Mouse (Mus musculus) embryonic stem cell, embryonic (primary cell): ENCODE measurements around the gene Iqgap3.

ENCODE experiments used
- CTCF ChIA-PET, 4 experiments: fragments of 300-600 bp in 2 of 4; fragments of 350-600 bp in 2 of 4; sonication (Branson Sonifier 250); formaldehyde crosslinking; loops; one replicate each; lab custom pipeline; 2022; ENCODE audit warnings: inconsistent platforms in 2 of 4; lab: Charles Lee
- POLR2A ChIA-PET, 4 experiments: fragments of 300-600 bp in 2 of 4; fragments of 350-600 bp in 2 of 4; sonication (Branson Sonifier 250); formaldehyde crosslinking; loops; one replicate each; lab custom pipeline; 2022; ENCODE audit warnings: antibody characterized with exemption in 4 of 4, inconsistent platforms in 1 of 4; lab: Charles Lee

Iqgap3 gene

GRCm38 (mm10) chr3:88082224-88082618, 450 bp downstream of the Iqgap3 start:
- ChIA-PET CTCF (interaction anchor here (0.6 to 2.0 kb wide), 22 partner anchors 10 to 164 kb away, joined by 3 to 14 read pairs (median 5); partner anchors contain the start of gene Nes (in 3 of the 4)), POLR2A (interaction anchor here in 3 of 4 experiments (0.8 to 3.4 kb wide), 44 partner anchors 9 to 254 kb away, joined by 3 to 15 read pairs (median 4); partner anchors contain the start of genes Prcc (in 2 of the 3), Smg5 (in 2 of the 3), Tmem79 (in 2 of the 3) and Bcan (in 1 of the 3))

- CTCF ChIA-PET: interaction anchor here in 3 of 4 experiments (0.7 to 2.0 kb wide), 11 partner anchors 10 to 164 kb away, joined by 3 to 14 read pairs (median 6); partner anchors contain the start of gene Nes (in 3 of the 3)
- POLR2A ChIA-PET: interaction anchor here in 3 of 4 experiments (0.8 to 3.4 kb wide), 24 partner anchors 10 to 197 kb away, joined by 3 to 15 read pairs (median 4); partner anchors contain the start of genes Hdgf (in 1 of the 3), Nes (in 1 of the 3) and Prcc (in 1 of the 3)
These were observed 892 bp downstream of the Iqgap3 start for GRCm38 (mm10) chr3:88082663-88083062.

DNA sequence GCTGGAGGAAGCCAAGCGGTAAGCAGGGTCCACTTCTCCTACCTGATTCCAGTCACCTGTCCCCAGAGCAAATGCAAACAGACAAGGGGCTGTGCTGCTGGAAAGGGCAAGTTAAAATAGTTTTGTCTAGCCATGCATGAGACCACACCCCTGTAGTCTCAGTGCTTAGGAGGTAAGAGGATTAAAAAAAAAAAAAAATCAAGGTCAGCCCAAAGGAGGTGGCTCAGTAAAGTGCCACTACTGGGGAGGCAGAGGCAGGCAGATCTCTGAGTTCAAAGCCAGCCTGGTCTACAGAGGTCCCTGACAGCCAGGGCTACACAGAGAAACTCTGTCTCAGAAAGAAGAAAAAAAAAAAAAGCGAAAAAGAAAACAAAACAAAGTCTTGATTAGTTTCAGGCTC, 2.2 kb downstream of the Iqgap3 start:
- CTCF ChIA-PET: interaction anchor here in 2 of 4 experiments (0.7 to 0.9 kb wide), 3 partner anchors 22 to 742 kb away, joined by 3 read pairs; no protein-coding TSS in a partner anchor
- POLR2A ChIA-PET: interaction anchor here in 3 of 4 experiments (0.6 to 1.0 kb wide), 4 partner anchors 24 to 469 kb away, joined by 3 to 6 read pairs (median 4); partner anchors contain the start of gene Ubqln4 (in 1 of the 3)

DNA sequence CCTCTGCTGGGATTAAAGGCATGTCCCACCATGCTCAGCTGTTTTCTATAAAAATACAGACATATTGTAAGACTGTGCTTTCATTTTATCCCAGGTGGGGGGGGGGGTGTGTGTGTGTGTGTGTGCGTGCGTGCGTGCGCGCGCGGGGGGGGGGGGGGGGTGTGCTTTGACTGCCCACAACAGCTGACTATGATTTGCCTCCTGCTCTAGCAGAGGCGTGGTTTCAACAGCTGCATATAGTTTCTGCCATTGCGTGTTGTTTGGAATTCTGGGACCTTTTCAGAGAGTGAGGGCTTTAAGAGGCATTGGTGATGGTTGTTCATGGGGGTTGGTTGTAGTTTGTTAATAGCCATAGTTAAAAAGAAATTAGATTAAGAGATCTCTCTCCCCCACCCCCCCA, 3.7 kb downstream of the Iqgap3 start:
- CTCF ChIA-PET: interaction anchor here in 3 of 4 experiments (0.6 to 1.3 kb wide), 6 partner anchors 17 to 351 kb away, joined by 3 to 4 read pairs (median 3); no protein-coding TSS in a partner anchor
- POLR2A ChIA-PET: interaction anchor here in 2 of 4 experiments (0.6 to 1.7 kb wide), 3 partner anchors 89 to 346 kb away, joined by 3 to 5 read pairs (median 4); no protein-coding TSS in a partner anchor

- CTCF ChIA-PET: interaction anchor here (0.6 to 1.5 kb wide), 7 partner anchors 17 to 155 kb away, joined by 3 to 8 read pairs (median 3); no protein-coding TSS in a partner anchor
- POLR2A ChIA-PET: interaction anchor here in 2 of 4 experiments (0.7 to 1.4 kb wide), 6 partner anchors 20 to 577 kb away, joined by 3 to 4 read pairs (median 4); no protein-coding TSS in a partner anchor
These were observed 5.9 kb downstream of the Iqgap3 start for GRCm38 (mm10) chr3:88087688-88088087.

DNA sequence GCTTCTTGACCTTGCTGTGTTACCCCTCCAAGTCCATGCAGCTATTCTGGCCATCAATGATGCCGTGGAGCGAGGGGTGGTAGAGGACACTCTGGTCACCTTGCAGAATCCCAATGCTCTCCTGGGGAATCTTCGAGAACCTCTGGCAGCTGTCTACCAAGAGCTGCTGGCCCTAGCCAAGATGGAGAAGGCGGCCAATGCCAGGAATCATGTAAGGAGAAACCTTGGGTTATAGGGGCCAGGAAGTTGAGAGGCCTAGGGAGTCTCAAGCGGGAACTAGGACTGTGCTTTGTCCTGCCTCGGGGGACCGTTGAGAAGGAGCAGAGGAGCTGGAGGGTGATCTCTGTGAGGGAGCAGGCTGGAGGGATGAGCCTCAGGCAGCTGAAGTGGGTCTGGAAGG, 8.3 kb downstream of the Iqgap3 start:
- CTCF ChIA-PET: interaction anchor here in 1 of 4 experiments (0.6 to 1.0 kb wide), 3 partner anchors 59 to 401 kb away, joined by 3 to 6 read pairs (median 4); no protein-coding TSS in a partner anchor

GRCm38 (mm10) chr3:88090616-88091015, 8.8 kb downstream of the Iqgap3 start:
- ChIA-PET POLR2A (interaction anchor here in 3 of 4 experiments (0.5 to 2.4 kb wide), 4 partner anchors 9 to 142 kb away, joined by 3 to 19 read pairs (median 4); partner anchors contain the start of gene Iqgap3 (in 1 of the 3)), CTCF (interaction anchor here in 2 of 4 experiments (0.6 to 0.7 kb wide), 2 partner anchors 402 to 471 kb away, joined by 3 read pairs; no protein-coding TSS in a partner anchor)

More for the DNA sequence above, 8.3 kb downstream of the Iqgap3 start:
- POLR2A ChIA-PET: interaction anchor here in 2 of 4 experiments (0.5 to 2.4 kb wide), 4 partner anchors 9 to 85 kb away, joined by 3 to 5 read pairs (median 3); partner anchors contain the start of gene Iqgap3 (in 1 of the 2)

GRCm38 (mm10) chr3:88094126-88094525, 12.4 kb downstream of the Iqgap3 start:
- ChIA-PET CTCF (interaction anchor here in 1 of 4 experiments (1.1 to 1.6 kb wide), 3 partner anchors 12 to 148 kb away, joined by 3 to 4 read pairs (median 4); no protein-coding TSS in a partner anchor), POLR2A (interaction anchor here in 3 of 4 experiments (0.6 to 1.3 kb wide), 11 partner anchors 12 to 353 kb away, joined by 3 to 6 read pairs (median 4); partner anchors contain the start of gene Iqgap3 (in 2 of the 3))

GRCm38 (mm10) chr3:88097666-88098065, 15.9 kb downstream of the Iqgap3 start:
- CTCF ChIA-PET: interaction anchor here in 1 of 4 experiments (0.9 kb wide), 1 partner anchor 111 kb away, joined by 3 read pairs; no protein-coding TSS in a partner anchor
- POLR2A ChIA-PET: interaction anchor here in 3 of 4 experiments (0.6 to 1.6 kb wide), 4 partner anchors 10 to 1817 kb away, joined by 3 to 4 read pairs (median 3); no protein-coding TSS in a partner anchor

GRCm38 (mm10) chr3:88100251-88100650, 18.5 kb downstream of the Iqgap3 start:
- ChIA-PET CTCF (no interaction called here), POLR2A (interaction anchor here in 2 of 4 experiments (0.6 to 1.1 kb wide), 2 partner anchors 12 to 103 kb away, joined by 3 read pairs; no protein-coding TSS in a partner anchor)

GRCm38 (mm10) chr3:88101736-88102135, 20.0 kb downstream of the Iqgap3 start:
- ChIA-PET CTCF (interaction anchor here in 1 of 4 experiments (1.3 kb wide), 1 partner anchor 141 kb away, joined by 3 read pairs; no protein-coding TSS in a partner anchor), POLR2A (interaction anchor here in 2 of 4 experiments (1.1 to 1.3 kb wide), 2 partner anchors 9 to 54 kb away, joined by 3 read pairs; no protein-coding TSS in a partner anchor)

GRCm38 (mm10) chr3:88102196-88102595, 20.4 kb downstream of the Iqgap3 start:
- CTCF ChIA-PET: interaction anchor here in 1 of 4 experiments (0.7 to 1.3 kb wide), 2 partner anchors 17 to 140 kb away, joined by 3 read pairs; no protein-coding TSS in a partner anchor
- POLR2A ChIA-PET: interaction anchor here in 2 of 4 experiments (1.1 to 1.3 kb wide), 2 partner anchors 9 to 54 kb away, joined by 3 read pairs; no protein-coding TSS in a partner anchor

- CTCF ChIA-PET: interaction anchor here in 2 of 4 experiments (0.7 to 1.3 kb wide), 3 partner anchors 17 to 140 kb away, joined by 3 read pairs; no protein-coding TSS in a partner anchor
- POLR2A ChIA-PET: interaction anchor here in 2 of 4 experiments (1.1 to 1.3 kb wide), 2 partner anchors 8 to 53 kb away, joined by 3 read pairs; no protein-coding TSS in a partner anchor
These were observed 20.8 kb downstream of the Iqgap3 start for GRCm38 (mm10) chr3:88102611-88103010.

GRCm38 (mm10) chr3:88106126-88106525, 24.4 kb downstream of the Iqgap3 start:
- ChIA-PET POLR2A (interaction anchor here in 3 of 4 experiments (0.6 to 1.6 kb wide), 7 partner anchors 10 to 331 kb away, joined by 3 to 5 read pairs (median 4); partner anchors contain the start of gene Mef2d (in 1 of the 3)), CTCF (interaction anchor here (0.5 to 1.8 kb wide), 14 partner anchors 9 to 138 kb away, joined by 3 to 10 read pairs (median 3); partner anchors contain the start of gene Hapln2 (in 1 of the 4))

GRCm38 (mm10) chr3:88109126-88109525, 27.4 kb downstream of the Iqgap3 start:
- CTCF ChIA-PET: interaction anchor here in 1 of 4 experiments (1.3 kb wide), 1 partner anchor 49 kb away, joined by 4 read pairs; no protein-coding TSS in a partner anchor
- POLR2A ChIA-PET: interaction anchor here in 2 of 4 experiments (1.3 to 2.1 kb wide), 3 partner anchors 8 to 61 kb away, joined by 3 to 8 read pairs (median 4); no protein-coding TSS in a partner anchor

- CTCF ChIA-PET: interaction anchor here in 1 of 4 experiments (1.0 kb wide), 1 partner anchor 8 kb away, joined by 3 read pairs; no protein-coding TSS in a partner anchor
- POLR2A ChIA-PET: interaction anchor here in 2 of 4 experiments (0.9 to 1.5 kb wide), 4 partner anchors 16 to 36 kb away, joined by 3 to 4 read pairs (median 3); no protein-coding TSS in a partner anchor
These were observed 32.6 kb downstream of the Iqgap3 start for GRCm38 (mm10) chr3:88114396-88114795.

DNA sequence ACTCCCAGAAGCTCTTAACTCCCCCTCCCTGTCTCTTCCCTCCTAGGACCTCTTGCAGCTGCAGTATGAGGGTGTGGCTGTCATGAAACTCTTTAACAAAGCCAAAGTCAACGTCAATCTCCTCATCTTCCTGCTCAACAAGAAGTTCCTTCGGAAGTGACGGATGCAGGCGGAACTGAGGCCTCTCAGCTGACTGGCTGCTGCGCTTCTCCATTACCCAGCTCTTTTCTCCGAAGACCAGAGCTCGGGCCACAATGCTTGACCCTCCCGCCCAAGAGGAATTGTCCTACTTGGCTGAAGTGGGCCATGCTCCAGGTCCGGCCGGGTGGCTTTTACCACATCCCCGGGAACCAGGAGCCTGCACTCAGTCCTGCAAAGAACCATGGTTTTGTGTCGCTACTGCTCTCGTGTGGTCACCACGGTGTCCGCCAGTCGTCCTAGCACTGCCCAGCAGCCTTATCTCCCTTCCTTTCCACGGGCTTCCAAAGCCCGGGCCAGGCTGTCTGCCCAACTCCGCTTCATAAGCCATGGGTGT, 38.4 kb downstream of the Iqgap3 start:
- CTCF ChIA-PET: interaction anchor here in 1 of 4 experiments (0.5 to 1.1 kb wide), 2 partner anchors 10 to 22 kb away, joined by 3 read pairs; partner anchors contain the start of gene Mef2d
- POLR2A ChIA-PET: interaction anchor here (0.6 to 1.7 kb wide), 17 partner anchors 9 to 290 kb away, joined by 3 to 9 read pairs (median 4); partner anchors contain the start of genes Mef2d (in 2 of the 4), Iqgap3 (in 1 of the 4) and Pmf1 (in 1 of the 4)
